Mouse (Mus musculus) heart, postnatal 4 days (tissue): Measurements from ENCODE around the gene Nsmce3. TPM values are rescaled to one million over a fixed set of nuclear protein-coding genes. Genes with fewer than 3 reads are reported as not detected.
A peak's percentile ranks its signal among the peaks of the same experiment; 100 is the strongest.

Experiments used
- DNase-seq: peaks from one replicate; pipeline ENCODE4 v3.0.0; 2021
- total RNA-seq, 2 experiments: library from RNA; stranded (reverse); gene quantifications; 2 replicates each; pipeline ENCODE4 v1.2.3; 2021

The Nsmce3 gene
- total RNA-seq, 2 experiments from 2014 or later = 4.6 to 5.0 TPM

DNA sequence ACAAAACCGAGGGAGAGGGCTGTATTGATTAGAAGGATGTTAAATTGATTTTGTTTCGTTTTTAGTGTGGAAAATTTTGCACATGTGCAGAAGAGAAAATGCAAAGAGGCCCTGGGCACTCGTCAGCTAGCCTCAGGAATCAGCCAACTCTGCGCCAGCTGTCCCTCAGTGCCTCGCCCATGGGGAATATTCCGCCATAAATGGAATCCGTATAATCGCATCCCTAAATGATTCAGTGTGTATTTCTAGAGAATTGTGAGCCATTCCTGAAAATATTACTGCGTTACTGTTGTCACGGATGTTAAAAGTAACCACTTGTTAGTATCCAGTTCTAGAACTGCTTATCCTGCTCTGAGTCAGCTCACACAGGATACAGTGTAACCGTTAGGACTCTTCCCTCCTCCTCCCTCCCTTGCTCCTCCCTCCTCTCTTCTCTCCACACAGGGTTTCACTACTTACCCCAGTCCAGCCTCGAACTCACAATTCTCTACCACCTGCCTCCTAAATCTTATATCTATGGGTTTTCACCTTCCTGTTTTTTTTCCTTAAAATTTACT is 16.2 kb downstream of the Nsmce3 start:
- DNase-seq = no peak

DNA sequence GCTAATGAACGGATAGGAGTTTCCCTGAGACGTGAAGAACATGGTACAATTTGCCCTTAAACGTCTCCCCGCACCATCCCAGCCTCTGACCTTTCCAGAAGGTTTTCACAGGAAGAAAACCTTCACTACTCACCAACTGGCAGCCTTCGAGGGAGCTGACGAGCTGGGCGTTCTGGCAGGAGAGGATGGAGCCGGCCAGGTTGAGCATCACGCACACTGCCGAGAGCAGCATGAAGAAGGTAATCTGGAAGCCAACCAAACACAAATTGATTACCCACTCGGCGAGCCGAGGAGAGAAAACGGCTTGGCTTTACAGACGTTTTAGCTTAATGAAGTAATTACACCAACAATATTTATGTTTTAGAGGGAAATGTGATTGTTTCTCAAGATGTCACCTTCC is 16.8 kb downstream of the Nsmce3 start:
- no peak for DNase-seq

DNA sequence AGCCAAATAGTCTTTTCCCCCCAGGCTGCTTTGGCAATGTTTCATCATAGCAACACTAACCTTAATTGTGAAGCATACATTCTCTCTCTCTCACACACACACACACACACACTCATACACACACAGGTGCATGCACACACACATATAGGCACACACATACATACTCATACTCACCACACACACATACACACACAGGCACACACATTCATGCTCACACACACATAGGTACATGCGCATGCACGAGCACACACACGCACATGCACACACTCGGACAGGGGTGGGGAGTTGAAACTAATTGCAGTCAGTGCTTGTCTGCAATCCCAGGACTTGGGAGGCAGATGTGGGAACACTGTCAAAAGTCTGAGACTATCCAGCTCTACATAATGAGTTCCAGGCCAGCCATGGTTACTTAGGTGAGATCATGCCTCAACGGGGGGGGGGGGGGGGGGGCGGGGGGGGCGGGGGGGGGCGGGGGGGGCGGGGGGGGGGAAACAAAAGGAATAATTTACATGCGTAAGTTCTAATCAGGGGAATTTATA is 17.3 kb downstream of the Nsmce3 start:
- DNase-seq = no peak

DNA sequence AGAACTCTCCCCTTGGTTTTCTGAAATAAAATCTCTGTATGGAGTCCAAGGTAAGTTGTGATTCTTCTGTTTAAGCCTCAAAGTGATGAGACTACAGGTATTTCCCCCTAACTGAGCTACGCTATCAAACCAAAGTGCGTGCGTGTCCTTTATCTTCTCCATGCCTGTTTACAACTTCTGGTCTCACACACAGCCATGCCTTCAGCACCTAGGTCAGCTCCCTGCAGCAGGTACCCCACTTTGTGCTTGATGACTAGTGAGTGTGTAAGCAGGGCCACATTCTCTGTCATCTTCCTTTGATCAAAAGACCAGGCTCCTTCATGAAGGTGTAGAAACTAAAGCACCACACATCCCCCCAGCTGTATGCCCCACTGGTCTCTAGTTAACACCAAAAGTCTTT is 22.0 kb downstream of the Nsmce3 start:
- DNase-seq = peak; percentile 54

DNA sequence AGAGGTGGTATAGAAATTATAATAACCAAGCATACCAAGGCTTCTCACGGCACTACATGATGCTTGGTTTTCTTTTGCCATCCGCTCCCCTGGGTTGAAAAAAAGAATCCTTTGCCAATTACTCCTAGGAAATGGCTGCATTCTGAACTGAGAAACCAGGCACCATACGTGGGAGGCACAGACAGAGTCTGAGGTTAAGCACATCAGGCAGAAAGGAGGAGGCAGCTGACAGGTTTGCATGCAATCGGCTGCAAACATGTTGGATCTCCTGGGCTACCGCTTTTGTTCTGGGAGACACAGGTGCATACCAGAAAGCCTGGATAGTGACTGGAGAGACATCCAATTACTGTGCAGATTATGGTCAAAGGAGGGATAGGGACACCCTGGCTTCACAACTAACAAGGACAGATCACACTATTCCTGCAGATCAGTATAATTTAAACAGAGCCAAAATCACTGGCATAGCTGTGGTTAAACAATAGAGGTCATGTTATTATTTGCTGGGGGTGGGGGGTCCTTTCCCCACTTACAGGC is 25.4 kb downstream of the Nsmce3 start:
- no peak for DNase-seq

DNA sequence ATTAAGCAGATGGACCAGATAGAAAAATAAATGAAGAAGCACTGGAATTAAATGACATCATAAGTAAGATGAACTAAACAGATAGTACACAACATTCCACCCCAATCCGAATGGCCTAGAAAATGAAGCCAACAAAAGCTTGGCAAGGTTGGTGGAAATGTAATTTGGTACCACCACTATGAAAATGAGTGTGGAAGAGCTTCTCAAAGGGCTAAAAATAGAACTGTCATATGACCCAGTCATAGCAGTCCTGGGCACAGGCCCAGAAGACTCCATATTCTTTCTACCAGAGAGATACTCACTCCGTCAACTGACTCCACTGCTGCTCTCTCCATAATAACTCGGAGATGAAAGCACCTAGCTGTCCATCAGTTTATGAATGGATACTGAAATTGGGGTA is 26.7 kb downstream of the Nsmce3 start:
- DNase-seq = peak; percentile 28

DNA sequence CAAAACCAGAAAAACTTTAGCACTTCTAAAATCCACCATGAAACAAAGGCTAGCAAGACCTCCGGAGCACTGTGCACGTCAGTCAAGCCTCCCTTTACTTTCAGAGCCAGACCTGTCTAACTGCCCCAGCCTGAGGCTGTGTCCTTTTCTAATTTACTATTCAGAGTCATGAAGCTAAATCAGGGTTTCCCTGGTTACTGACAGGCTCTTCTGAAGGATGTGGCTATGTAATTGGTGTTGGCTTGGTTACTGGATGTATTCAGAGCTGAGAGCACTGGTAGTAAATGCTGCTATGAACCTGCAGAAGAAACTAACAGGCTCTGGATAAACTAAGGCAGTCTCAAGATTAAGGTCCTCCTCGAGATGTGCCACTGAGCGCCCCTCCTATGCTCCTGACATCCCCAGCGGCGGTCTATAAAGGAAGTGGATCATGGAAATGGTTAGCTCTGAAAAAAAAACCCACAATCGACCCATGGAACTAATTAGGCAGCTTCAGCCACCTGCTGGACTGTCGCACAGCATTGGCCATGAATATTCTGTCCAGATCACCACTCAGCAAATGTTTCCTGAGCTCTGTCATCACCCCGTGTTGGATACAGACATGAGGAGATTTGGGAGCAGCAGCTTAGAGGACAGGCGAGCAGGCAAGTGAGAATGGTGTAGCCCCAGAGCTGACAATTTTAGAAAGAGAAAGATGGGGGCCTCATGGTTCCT is 31.7 kb downstream of the Nsmce3 start:
- no peak for DNase-seq

DNA sequence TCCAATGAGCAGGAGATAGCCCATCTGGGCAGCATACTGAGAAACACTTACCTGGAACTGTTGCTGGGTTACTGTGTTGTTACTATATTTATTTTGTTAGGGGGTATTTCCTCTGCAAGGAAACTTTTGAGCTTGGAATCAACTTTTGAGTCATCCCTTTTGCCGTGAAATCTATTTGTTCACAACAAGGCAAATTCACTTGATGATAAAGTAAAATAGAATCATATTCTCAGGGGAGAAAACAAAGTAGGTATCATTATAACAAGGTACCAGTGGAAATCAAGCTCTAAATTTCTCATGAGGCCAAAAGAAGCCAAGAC is 32.3 kb downstream of the Nsmce3 start:
- no peak for DNase-seq

DNA sequence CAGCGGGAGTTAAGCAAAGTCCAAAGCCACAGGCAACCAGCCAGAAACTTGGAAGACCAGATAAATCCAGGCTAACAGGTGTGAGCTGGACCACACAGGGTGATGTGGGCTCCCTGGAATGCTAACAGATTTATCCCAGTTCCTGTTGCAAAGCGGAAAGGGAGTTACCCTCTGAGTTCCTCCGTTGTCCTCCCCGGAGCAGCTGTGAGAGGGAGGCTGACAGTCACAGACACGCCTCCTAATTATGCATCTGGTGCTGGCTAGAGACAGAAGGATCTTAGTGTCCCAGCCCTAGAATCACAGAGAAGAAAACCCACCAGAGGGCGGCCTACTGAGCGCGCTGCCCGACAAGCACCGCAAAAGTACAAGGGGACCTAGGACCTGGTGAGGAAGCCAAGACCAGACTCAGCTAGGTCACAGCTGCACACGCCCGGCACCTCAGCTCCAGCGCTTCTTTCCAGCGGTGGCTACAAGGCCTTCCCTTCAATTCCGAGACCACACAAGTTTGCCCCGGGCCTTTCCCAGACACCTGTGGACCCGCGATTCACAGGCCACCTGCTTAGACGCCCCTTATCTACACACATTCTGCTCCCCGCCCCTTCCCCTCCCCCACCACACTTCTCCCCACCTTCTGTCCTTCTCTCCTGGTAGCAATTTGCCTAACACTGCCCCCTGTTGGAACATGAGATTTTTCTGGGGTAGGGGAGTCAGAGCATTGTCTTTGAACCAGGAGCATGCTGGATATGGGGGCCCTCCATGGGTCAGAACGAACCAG is 32.8 kb downstream of the Nsmce3 start:
- peak; percentile 63 for DNase-seq

DNA sequence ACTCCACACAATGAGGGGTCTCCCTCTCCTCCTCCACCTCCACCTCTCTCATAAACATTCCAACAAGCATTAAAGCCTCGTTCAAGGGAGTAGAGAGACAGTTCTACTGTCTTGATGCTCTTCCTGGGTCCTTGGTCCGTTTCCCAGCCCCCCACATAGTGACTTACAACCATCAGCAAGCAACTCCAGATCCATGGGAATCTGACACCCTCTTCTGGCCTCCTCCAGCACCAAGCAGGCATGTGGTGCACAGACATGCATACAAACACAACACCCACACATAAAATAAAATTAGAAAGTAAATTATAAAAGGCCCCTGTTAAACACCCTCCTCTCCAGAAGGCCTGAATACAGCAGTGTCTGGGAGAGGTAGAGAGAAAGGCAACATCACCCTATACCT is 33.5 kb downstream of the Nsmce3 start:
- no peak for DNase-seq

DNA sequence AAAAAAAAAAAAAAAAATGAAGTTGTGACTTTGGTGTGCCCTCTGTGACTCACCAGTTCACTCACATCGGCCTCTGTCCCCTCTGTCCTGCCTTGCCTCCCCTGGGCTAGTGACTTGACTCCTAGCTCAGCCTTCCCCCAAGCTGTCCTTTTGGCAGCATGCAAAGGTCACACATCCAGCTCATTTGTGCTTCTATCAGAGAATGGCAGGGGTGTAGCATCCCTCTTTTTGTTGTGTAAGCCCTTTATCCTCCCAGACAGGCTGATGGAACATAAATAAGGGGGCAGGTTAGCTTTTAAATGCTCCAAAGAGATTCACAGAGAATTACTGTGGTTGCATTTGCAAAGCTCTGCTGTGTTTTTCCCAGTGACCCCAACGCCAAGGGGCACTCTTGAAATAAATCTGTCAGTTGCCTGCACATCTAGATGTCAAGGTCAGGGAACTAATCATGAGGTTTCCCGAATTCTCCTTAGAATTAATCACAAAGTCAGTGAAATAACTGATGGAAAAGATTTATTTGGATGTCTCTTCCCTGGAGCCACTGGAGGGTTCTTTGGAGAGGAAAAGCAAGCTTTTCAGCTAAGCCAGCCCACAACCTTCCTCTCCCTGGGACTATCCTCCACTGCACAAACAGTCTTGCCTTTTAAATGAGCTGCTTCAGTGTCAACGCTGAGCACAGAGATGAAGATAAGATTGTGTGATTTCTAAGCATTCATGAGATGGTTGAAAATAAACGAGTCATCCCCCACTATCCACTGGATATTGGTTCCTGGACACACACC is 42.4 kb downstream of the Nsmce3 start:
- no peak for DNase-seq

DNA sequence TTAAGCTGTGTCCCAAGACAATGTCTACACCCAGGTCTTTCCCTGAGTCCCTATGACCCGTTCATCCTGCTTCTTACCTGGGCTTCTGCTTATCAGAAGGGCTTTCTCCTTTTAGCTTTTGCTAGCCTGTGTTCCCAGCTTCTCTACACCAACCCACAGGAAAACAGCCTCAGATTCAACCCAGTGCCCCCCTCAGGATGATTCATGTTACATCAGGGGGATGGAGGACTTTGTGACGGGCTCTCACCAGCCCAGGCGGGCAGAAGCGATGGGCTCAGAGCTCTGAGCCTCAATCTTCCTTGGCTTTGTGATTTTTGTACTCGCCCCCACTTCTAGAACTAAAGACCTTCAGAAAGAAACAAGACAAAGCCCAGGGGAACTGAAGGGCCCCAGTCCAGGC is 51.7 kb downstream of the Nsmce3 start:
- no peak for DNase-seq

DNA sequence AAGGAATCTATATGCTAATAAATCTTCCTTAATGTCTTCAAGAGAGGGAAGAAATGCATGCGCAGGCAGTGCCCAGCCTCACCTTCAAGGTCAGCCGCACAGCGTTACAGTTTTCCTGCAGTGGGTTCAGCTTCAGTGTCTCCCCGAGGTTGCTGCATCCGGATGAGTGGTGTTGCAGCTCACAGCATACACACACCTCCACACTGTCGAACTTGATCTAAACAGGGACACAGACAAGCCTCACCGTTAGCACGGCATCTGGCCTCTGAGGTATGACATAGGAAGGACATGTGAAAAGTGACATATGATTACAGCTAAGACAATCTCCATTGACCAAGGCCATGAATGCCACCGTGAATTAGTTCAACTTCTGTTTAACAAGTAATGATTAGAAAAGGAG is 53.1 kb downstream of the Nsmce3 start:
- no peak for DNase-seq
